Mouse (Mus musculus) midbrain, embryonic 13.5 days (tissue): Measurements from ENCODE around the gene Edem2. TPM values are rescaled to one million over a fixed set of nuclear protein-coding genes. Genes with fewer than 3 reads are reported as not detected.
A peak's percentile ranks its signal among the peaks of the same experiment; 100 is the strongest.

Source experiments
- ATAC-seq: fragments of 200-750 bp; cut with Nextera tagmentation; 2 replicates; pipeline ENCODE4 v1.8.0; 2017; ENCODE audit warnings: mild to moderate bottlenecking, moderate TSS enrichment, moderate library complexity
- H3K27ac ChIP-seq: fragments of 300-500 bp; sonication (generic); 2 replicates; pipeline ENCODE4 v1.5.1; 2015; ENCODE audit warnings: inconsistent platforms, mild to moderate bottlenecking, moderate library complexity
- H3K27me3 ChIP-seq: fragments of 300-500 bp; sonication (generic); 2 replicates; pipeline ENCODE4 v1.6.1; 2015; ENCODE audit warnings: mild to moderate bottlenecking, inconsistent platforms
- H3K36me3 ChIP-seq: fragments of 300-500 bp; sonication (generic); 2 replicates; pipeline ENCODE4 v1.6.1; 2015; ENCODE audit warnings: mild to moderate bottlenecking, inconsistent platforms
- H3K4me1 ChIP-seq: fragments of 300-500 bp; sonication (generic); replicated peaks from 2 replicates; pipeline ENCODE4 v1.6.1; 2015; ENCODE audit warnings: inconsistent platforms
- H3K4me2 ChIP-seq: fragments of 300-500 bp; sonication (generic); replicated peaks from 2 replicates; pipeline ENCODE4 v1.6.1; 2015; ENCODE audit warnings: moderate library complexity, mild to moderate bottlenecking, inconsistent platforms
- H3K4me3 ChIP-seq: fragments of 300-500 bp; sonication (generic); replicated peaks from 2 replicates; pipeline ENCODE4 v1.5.1; 2015; ENCODE audit warnings: mild to moderate bottlenecking, inconsistent platforms
- H3K9ac ChIP-seq: fragments of 300-500 bp; sonication (generic); replicated peaks from 2 replicates; pipeline ENCODE4 v1.6.1; 2015; ENCODE audit warnings: mild to moderate bottlenecking, inconsistent platforms
- H3K9me3 ChIP-seq: fragments of 300-500 bp; sonication (generic); 2 replicates; pipeline ENCODE4 v1.6.1; 2016; ENCODE audit warnings: mild to moderate bottlenecking, inconsistent platforms
- WGBS: fragments of 180-500 bp; shearing (Covaris S2); methylation state at CpG from one replicate; pipeline ENCODE4 v1.1.7; 2015; 5-methylcytosine and 5-hydroxymethylcytosine counted together
- polyA plus RNA-seq: library from polyadenylated mRNA; unstranded; fragments of >200 nt; fragmentation: Nextera tagmentation; extraction: Ambion mirVana; gene quantifications from 2 replicates; pipeline ENCODE4 v1.2.1, GENCODE M21; 2015

Edem2 gene
- polyA plus RNA-seq, 1 experiment from 2014 or later: 46.1 TPM

- H3K4me2 ChIP-seq: no peak overlapping the region
- no peak overlapping the region for H3K27ac ChIP-seq
- 80% methylated on average over 7 of the region's 7 CpGs for WGBS
- no peaks in the 10 kb centered on the region for H3K4me1 ChIP-seq
- H3K9me3 ChIP-seq: no peaks in the 10 kb centered on the region
- no peak for ATAC-seq
- peaks cover 11% of the 10 kb centered on the region for H3K36me3 ChIP-seq
- H3K27me3 ChIP-seq: no peaks in the 10 kb centered on the region
- no peak overlapping the region for H3K4me3 ChIP-seq
- no peak overlapping the region for H3K9ac ChIP-seq
Measured at GRCm38 (mm10) chr2:155696851-155697250, 32.4 kb downstream of the Edem2 start.

GRCm38 (mm10) chr2:155696091-155696558, 33.1 kb downstream of the Edem2 start:
- no peak overlapping the region for H3K4me3 ChIP-seq
- no peaks in the 10 kb centered on the region for H3K9me3 ChIP-seq
- no peak overlapping the region for H3K9ac ChIP-seq
- H3K4me1 ChIP-seq: peaks cover 3% of the 10 kb centered on the region
- H3K27ac ChIP-seq: no peak overlapping the region
- no peaks in the 10 kb centered on the region for H3K27me3 ChIP-seq
- H3K36me3 ChIP-seq: peaks cover 4% of the 10 kb centered on the region; the same call in 1 of the 2 replicates
- ATAC-seq: no peak
- H3K4me2 ChIP-seq: no peak overlapping the region
- 16% methylated on average over 7 of the region's 7 CpGs for WGBS

GRCm38 (mm10) chr2:155695316-155695715, 34.0 kb downstream of the Edem2 start:
- Histone ChIP-seq H3K4me2 (no peak overlapping the region), H3K27me3 (no peaks in the 10 kb centered on the region), H3K27ac (no peak overlapping the region), H3K4me1 (peaks cover 11% of the 10 kb centered on the region), H3K9me3 (no peaks in the 10 kb centered on the region), H3K4me3 (no peak overlapping the region), H3K9ac (no peak overlapping the region), H3K36me3 (no peaks in the 10 kb centered on the region)
- WGBS: 77% methylated on average over 3 of the region's 3 CpGs
- no peak for ATAC-seq

- 78% methylated on average over 2 of the region's 2 CpGs for WGBS
- Histone ChIP-seq H3K27me3 (no peaks in the 10 kb centered on the region), H3K9ac (no peak overlapping the region), H3K9me3 (no peaks in the 10 kb centered on the region), H3K36me3 (no peaks in the 10 kb centered on the region), H3K4me3 (no peak overlapping the region), H3K4me1 (peaks cover 17% of the 10 kb centered on the region), H3K4me2 (no peak overlapping the region), H3K27ac (no peak overlapping the region)
- no peak for ATAC-seq
Measured at GRCm38 (mm10) chr2:155694564-155694963, 34.7 kb downstream of the Edem2 start.

- H3K27me3 ChIP-seq: no peaks in the 10 kb centered on the region
- H3K27ac ChIP-seq: no peak overlapping the region
- H3K9ac ChIP-seq: no peak overlapping the region
- H3K4me2 ChIP-seq: no peak overlapping the region
- no peaks in the 10 kb centered on the region for H3K36me3 ChIP-seq
- H3K4me1 ChIP-seq: peaks cover 25% of the 10 kb centered on the region
- WGBS: 86% methylated on average over 4 of the region's 4 CpGs
- no peak overlapping the region for H3K4me3 ChIP-seq
- ATAC-seq: no peak
- no peaks in the 10 kb centered on the region for H3K9me3 ChIP-seq
Measured at GRCm38 (mm10) chr2:155693136-155693535, 36.1 kb downstream of the Edem2 start.

GRCm38 (mm10) chr2:155691723-155692493, 37.4 kb downstream of the Edem2 start, which contains the start of gene Trpc4ap:
Gene Trpc4ap (minus strand): TSS chr2:155692384.
- no peaks in the 10 kb centered on the region for H3K27me3 ChIP-seq
- peaks cover 28% of the 10 kb centered on the region for H3K4me1 ChIP-seq
- H3K9me3 ChIP-seq: no peaks in the 10 kb centered on the region
- H3K9ac ChIP-seq: peak within 1 kb of the TSS; percentile 94
- peaks cover 6% of the 10 kb centered on the region for H3K36me3 ChIP-seq
- H3K4me2 ChIP-seq: peak within 1 kb of the TSS; percentile 89
- H3K4me3 ChIP-seq: peak within 1 kb of the TSS; percentile 81
- 1% methylated on average over 67 of the region's 72 CpGs for WGBS
- ATAC-seq: peak; percentile 97
- H3K27ac ChIP-seq: peak within 1 kb of the TSS; percentile 94

- WGBS: 6% methylated on average over 8 of the region's 8 CpGs
Measured at GRCm38 (mm10) chr2:155691336-155691722, 37.9 kb downstream of the Edem2 start.

GRCm38 (mm10) chr2:155689211-155689610, 40.1 kb downstream of the Edem2 start:
- Histone ChIP-seq H3K4me2 (no peak overlapping the region), H3K27me3 (no peaks in the 10 kb centered on the region), H3K27ac (no peak overlapping the region), H3K4me3 (no peak overlapping the region), H3K36me3 (peaks cover 10% of the 10 kb centered on the region), H3K4me1 (peaks cover 28% of the 10 kb centered on the region), H3K9ac (no peak overlapping the region), H3K9me3 (no peaks in the 10 kb centered on the region)
- 87% methylated on average over 4 of the region's 4 CpGs for WGBS
- ATAC-seq: no peak

More at GRCm38 (mm10) chr2:155691336-155691722, 37.9 kb downstream of the Edem2 start:
- H3K9ac ChIP-seq: peak overlapping the region; percentile 94
- peaks cover 28% of the 10 kb centered on the region for H3K4me1 ChIP-seq
- H3K9me3 ChIP-seq: no peaks in the 10 kb centered on the region
- H3K4me2 ChIP-seq: peak overlapping the region; percentile 89
- H3K27ac ChIP-seq: peak overlapping the region; percentile 94
- H3K36me3 ChIP-seq: peaks cover 6% of the 10 kb centered on the region
- H3K27me3 ChIP-seq: no peaks in the 10 kb centered on the region
- no peak for ATAC-seq
- peak overlapping the region; percentile 81 for H3K4me3 ChIP-seq

- H3K36me3 ChIP-seq: peaks cover 10% of the 10 kb centered on the region
- 98% methylated on average over 11 of the region's 11 CpGs for WGBS
Measured at GRCm38 (mm10) chr2:155687746-155688145, 41.5 kb downstream of the Edem2 start.

GRCm38 (mm10) chr2:155686572-155686971, 42.7 kb downstream of the Edem2 start:
- Histone ChIP-seq H3K4me1 (peaks cover 28% of the 10 kb centered on the region), H3K27ac (no peak overlapping the region), H3K4me3 (no peak overlapping the region), H3K27me3 (no peaks in the 10 kb centered on the region), H3K9me3 (no peaks in the 10 kb centered on the region), H3K4me2 (no peak overlapping the region), H3K36me3 (peaks cover 10% of the 10 kb centered on the region), H3K9ac (no peak overlapping the region)
- ATAC-seq: no peak
- WGBS: 91% methylated on average over 5 of the region's 5 CpGs

More at GRCm38 (mm10) chr2:155687746-155688145, 41.5 kb downstream of the Edem2 start:
- H3K4me2 ChIP-seq: no peak overlapping the region
- H3K27me3 ChIP-seq: no peaks in the 10 kb centered on the region
- H3K9me3 ChIP-seq: no peaks in the 10 kb centered on the region
- peaks cover 28% of the 10 kb centered on the region for H3K4me1 ChIP-seq
- no peak for ATAC-seq
- H3K9ac ChIP-seq: no peak overlapping the region
- no peak overlapping the region for H3K27ac ChIP-seq
- no peak overlapping the region for H3K4me3 ChIP-seq

- 96% methylated on average over 5 of the region's 5 CpGs for WGBS
- Histone ChIP-seq H3K9me3 (no peaks in the 10 kb centered on the region), H3K4me2 (no peak overlapping the region), H3K27ac (no peak overlapping the region), H3K4me3 (no peak overlapping the region), H3K36me3 (peaks cover 10% of the 10 kb centered on the region), H3K27me3 (no peaks in the 10 kb centered on the region), H3K4me1 (peaks cover 7% of the 10 kb centered on the region), H3K9ac (no peak overlapping the region)
- no peak for ATAC-seq
Measured at GRCm38 (mm10) chr2:155683821-155684220, 45.5 kb downstream of the Edem2 start.

- WGBS: 66% methylated on average over 3 of the region's 3 CpGs
- H3K9ac ChIP-seq: no peak overlapping the region
- ATAC-seq: no peak
- no peak overlapping the region for H3K27ac ChIP-seq
- H3K27me3 ChIP-seq: no peaks in the 10 kb centered on the region
- no peaks in the 10 kb centered on the region for H3K9me3 ChIP-seq
- H3K4me3 ChIP-seq: no peak overlapping the region
- H3K36me3 ChIP-seq: peaks cover 10% of the 10 kb centered on the region
- no peak overlapping the region for H3K4me2 ChIP-seq
- peaks cover 6% of the 10 kb centered on the region; the same call in 1 of the 2 replicates for H3K4me1 ChIP-seq
Measured at GRCm38 (mm10) chr2:155683137-155683536, 46.1 kb downstream of the Edem2 start.
